Mouse (Mus musculus) liver, adult 2 months (tissue): ENCODE measurements around the gene Acmsd.

Experiments
- CTCF ChIP-seq: fragments of 200-500 bp; IDR thresholded peaks from 2 replicates; pipeline ENCODE4 v1.5.1; 2011; ENCODE audit warnings: low read depth, low read length, control low read depth
- POLR2A ChIP-seq: fragments of 200-500 bp; IDR thresholded peaks from 2 replicates; pipeline ENCODE4 v1.6.1; 2011; ENCODE audit warnings: low read length, control low read depth; ENCODE audit not compliant: insufficient read depth; ENCODE audit errors: extremely low read depth

DNA sequence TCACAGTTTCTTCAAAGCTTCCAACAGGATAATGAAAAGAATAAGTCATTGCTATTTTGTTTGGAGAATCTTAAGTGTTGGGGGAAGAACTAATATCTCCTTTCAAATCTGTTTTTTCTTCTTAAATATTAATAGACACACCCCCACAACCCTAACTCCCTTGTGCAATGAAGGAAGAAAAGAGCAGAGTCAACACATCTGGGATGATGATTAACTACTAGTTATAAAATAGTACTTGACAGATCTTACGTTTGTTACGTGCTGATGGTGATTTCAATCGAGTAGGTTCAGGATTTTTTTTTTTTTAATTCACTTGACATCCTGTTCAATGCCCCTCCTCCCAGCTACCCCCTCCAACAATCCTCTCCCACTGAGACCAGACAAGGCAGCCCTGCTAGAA, 6.1 kb downstream of the Acmsd start:
- TF ChIP-seq POLR2A (no peak), CTCF (no peak)
